Mouse (Mus musculus) right cerebral cortex, postnatal 25 days (tissue): ENCODE data around the gene Tbc1d4.
"Not testable (repeated sequence)": the region's sequence is repeated elsewhere in the genome, so short reads cannot be mapped to it uniquely, and the experiment has no call there.

Source experiments
- DNase-seq: peaks from one replicate; pipeline ENCODE4 v3.0.0; 2022

Gene Tbc1d4

GRCm38 (mm10) chr14:101595301-101596080, 13.5 kb downstream of the Tbc1d4 start:
- no peak for DNase-seq

GRCm38 (mm10) chr14:101594001-101594400, 15.0 kb downstream of the Tbc1d4 start:
- DNase-seq, result no peak

GRCm38 (mm10) chr14:101593340-101593739, 15.7 kb downstream of the Tbc1d4 start:
- no peak for DNase-seq

- DNase-seq, result no peak
Observed at GRCm38 (mm10) chr14:101591101-101591500, 17.9 kb downstream of the Tbc1d4 start.

GRCm38 (mm10) chr14:101588209-101588991, 20.6 kb downstream of the Tbc1d4 start:
- DNase-seq, result not testable (repeated sequence)

GRCm38 (mm10) chr14:101587366-101588040, 21.5 kb downstream of the Tbc1d4 start:
- DNase-seq, result not testable (repeated sequence)

- DNase-seq, result no peak
Observed at GRCm38 (mm10) chr14:101586096-101586495, 22.9 kb downstream of the Tbc1d4 start.

GRCm38 (mm10) chr14:101575651-101576050, 33.3 kb downstream of the Tbc1d4 start:
- no peak for DNase-seq

GRCm38 (mm10) chr14:101574536-101574935, 34.5 kb downstream of the Tbc1d4 start:
- DNase-seq, result no peak

GRCm38 (mm10) chr14:101573107-101573614, 35.8 kb downstream of the Tbc1d4 start:
- DNase-seq, result no peak

GRCm38 (mm10) chr14:101568828-101569227, 40.2 kb downstream of the Tbc1d4 start:
- DNase-seq, result no peak

- DNase-seq, result no peak
Observed at GRCm38 (mm10) chr14:101566717-101567116, 42.3 kb downstream of the Tbc1d4 start.

GRCm38 (mm10) chr14:101565661-101566060, 43.3 kb downstream of the Tbc1d4 start:
- no peak for DNase-seq

GRCm38 (mm10) chr14:101561251-101561701, 47.7 kb downstream of the Tbc1d4 start:
- no peak for DNase-seq

GRCm38 (mm10) chr14:101559446-101559845, 49.5 kb downstream of the Tbc1d4 start:
- no peak for DNase-seq

- DNase-seq, result no peak
Observed at GRCm38 (mm10) chr14:101548885-101549573, 60.0 kb downstream of the Tbc1d4 start.

- no peak for DNase-seq
Observed at GRCm38 (mm10) chr14:101541863-101542262, 67.1 kb downstream of the Tbc1d4 start.

- no peak for DNase-seq
Observed at GRCm38 (mm10) chr14:101541141-101541540, 67.8 kb downstream of the Tbc1d4 start.

GRCm38 (mm10) chr14:101540466-101540865, 68.5 kb downstream of the Tbc1d4 start:
- DNase-seq, result no peak

GRCm38 (mm10) chr14:101537906-101538305, 71.1 kb downstream of the Tbc1d4 start:
- DNase-seq, result no peak

GRCm38 (mm10) chr14:101537413-101537812, 71.6 kb downstream of the Tbc1d4 start:
- DNase-seq, result no peak

GRCm38 (mm10) chr14:101532090-101532695, 76.8 kb downstream of the Tbc1d4 start:
- DNase-seq, result no peak
